Mouse (Mus musculus): ENCODE measurements around the gene Defb15.

DNA sequence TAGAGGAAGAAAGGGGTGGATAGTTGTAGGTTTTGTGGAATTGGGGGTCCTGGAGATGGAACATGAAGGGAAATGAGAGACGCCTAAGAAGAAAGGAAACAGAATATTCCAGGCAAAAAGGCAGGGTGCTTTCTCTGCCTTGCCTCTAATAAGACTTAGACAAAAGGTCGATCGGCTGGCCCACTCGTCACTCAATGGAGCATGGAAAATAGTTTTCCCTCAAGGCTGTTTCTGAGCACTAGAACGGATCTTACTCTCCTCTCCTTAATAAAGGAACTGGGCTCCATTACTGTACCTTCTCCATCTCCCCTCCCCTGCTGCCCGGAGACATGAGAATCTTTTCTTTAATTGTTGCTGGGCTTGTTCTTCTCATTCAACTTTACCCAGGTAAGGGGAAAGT is 14.0 kb upstream of the Defb15 start, which contains the start of gene Defb13:
- TF ChIP-seq POLR2A (IDR thresholded peaks at IDR 0.05; ENCODE audit: extremely low read depth, insufficient read depth, low read length) (no peak), CTCF (IDR thresholded peaks at IDR 0.05; ENCODE audit: low read depth, low read length) (no peak)

Measured in liver, adult 2 months (tissue).